Mouse (Mus musculus): ENCODE data around the gene Amhr2. TPM values are rescaled to one million over a fixed set of nuclear protein-coding genes. Genes with fewer than 3 reads are reported as not detected.

Gene Amhr2
- polyA plus RNA-seq, 1 experiment from 2014 or later, result 0.48 TPM

DNA sequence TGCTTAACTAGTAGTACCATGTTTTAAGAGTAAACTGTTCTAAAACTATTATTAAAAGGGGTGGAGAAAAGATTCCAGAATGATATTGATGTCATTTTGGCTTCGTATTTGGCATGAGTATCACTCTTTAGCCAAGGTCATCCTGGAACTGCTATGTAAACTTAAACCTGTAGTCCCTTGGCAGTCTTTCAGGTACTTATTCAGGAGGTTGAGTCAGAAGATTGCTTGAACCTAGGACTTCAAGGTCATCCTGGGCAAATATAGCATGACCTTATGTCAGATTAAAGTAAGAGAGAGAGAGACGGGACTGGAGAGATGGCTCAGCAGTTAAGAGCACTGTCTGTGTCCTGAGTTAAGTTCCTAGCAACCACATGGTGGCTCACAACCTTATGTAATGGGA is 20.5 kb upstream of the Amhr2 start:
- H3K4me2 ChIP-seq, result no peak overlapping the region
- peaks cover 73% of the 10 kb centered on the region for H3K36me3 ChIP-seq
- WGBS, result 88% methylated on average over 2 of the region's 2 CpGs
- no peak for ATAC-seq (ENCODE audit: insufficient number of reproducible peaks, insufficient read depth, low FRiP score, low TSS enrichment, low read depth)
- H3K9ac ChIP-seq (replicated peaks), result no peak overlapping the region
- no peak overlapping the region for H3K4me3 ChIP-seq (replicated peaks)
- no peaks in the 10 kb centered on the region for H3K9me3 ChIP-seq
- no peak overlapping the region for H3K27ac ChIP-seq
- no peaks in the 10 kb centered on the region for H3K4me1 ChIP-seq (replicated peaks)
- H3K27me3 ChIP-seq, result no peaks in the 10 kb centered on the region

DNA sequence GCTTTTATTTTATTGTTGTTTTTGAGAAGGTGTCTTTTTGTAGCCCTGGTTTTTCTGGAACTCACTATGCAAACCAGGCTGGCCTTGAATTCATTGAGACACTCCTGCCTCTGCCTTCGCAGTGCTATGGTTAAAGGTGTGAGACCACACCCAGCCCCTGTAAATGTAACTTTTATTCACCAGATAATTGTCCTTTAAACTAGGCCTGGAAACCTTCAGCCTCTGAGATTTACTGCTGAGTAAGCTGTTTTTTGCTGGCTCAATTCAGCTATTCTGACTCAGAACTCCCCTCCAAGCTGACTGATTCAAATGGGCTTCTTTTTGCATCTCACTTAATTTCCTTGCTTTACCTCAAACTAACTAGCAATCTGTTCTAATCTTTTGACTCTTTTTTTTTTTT is 18.2 kb upstream of the Amhr2 start:
- no peaks in the 10 kb centered on the region for H3K4me1 ChIP-seq (replicated peaks)
- no peaks in the 10 kb centered on the region for H3K9me3 ChIP-seq
- no peak overlapping the region for H3K4me2 ChIP-seq
- no peak overlapping the region for H3K27ac ChIP-seq
- no peak for ATAC-seq (ENCODE audit: insufficient number of reproducible peaks, insufficient read depth, low FRiP score, low TSS enrichment, low read depth)
- no peak overlapping the region for H3K9ac ChIP-seq (replicated peaks)
- H3K27me3 ChIP-seq, result no peaks in the 10 kb centered on the region
- no peak overlapping the region for H3K4me3 ChIP-seq (replicated peaks)
- WGBS, result 94% methylated on average over 1 of the region's 1 CpGs
- peaks cover 92% of the 10 kb centered on the region for H3K36me3 ChIP-seq

DNA sequence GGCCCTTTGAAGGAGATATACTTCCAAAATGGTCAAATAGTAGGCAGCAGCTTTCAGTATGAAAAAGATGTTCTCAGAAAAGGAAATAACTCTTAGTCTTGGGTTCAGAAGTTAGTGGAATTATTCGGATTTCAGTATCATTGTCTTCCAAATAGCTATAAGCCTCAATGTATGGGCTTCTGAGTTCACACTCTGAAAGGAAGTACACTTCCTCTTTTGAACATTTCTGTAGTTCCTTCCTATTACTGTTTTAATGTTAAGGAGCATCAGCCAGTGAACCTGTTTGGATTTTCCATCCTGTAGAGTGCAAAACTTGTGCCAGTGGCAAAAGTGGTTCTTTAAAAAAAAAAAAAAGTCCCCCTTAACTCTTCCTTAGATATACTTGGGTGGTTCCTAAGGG is 13.1 kb upstream of the Amhr2 start:
- H3K9me3 ChIP-seq, result no peaks in the 10 kb centered on the region
- H3K4me3 ChIP-seq (replicated peaks), result no peak overlapping the region
- no peak overlapping the region for H3K9ac ChIP-seq (replicated peaks)
- no peak for ATAC-seq (ENCODE audit: insufficient number of reproducible peaks, insufficient read depth, low FRiP score, low TSS enrichment, low read depth)
- no peaks in the 10 kb centered on the region for H3K27me3 ChIP-seq
- H3K27ac ChIP-seq, result no peak overlapping the region
- no peak overlapping the region for H3K4me2 ChIP-seq
- no peaks in the 10 kb centered on the region for H3K4me1 ChIP-seq (replicated peaks)
- peaks cover 95% of the 10 kb centered on the region for H3K36me3 ChIP-seq
- 94% methylated on average over 1 of the region's 1 CpGs for WGBS

DNA sequence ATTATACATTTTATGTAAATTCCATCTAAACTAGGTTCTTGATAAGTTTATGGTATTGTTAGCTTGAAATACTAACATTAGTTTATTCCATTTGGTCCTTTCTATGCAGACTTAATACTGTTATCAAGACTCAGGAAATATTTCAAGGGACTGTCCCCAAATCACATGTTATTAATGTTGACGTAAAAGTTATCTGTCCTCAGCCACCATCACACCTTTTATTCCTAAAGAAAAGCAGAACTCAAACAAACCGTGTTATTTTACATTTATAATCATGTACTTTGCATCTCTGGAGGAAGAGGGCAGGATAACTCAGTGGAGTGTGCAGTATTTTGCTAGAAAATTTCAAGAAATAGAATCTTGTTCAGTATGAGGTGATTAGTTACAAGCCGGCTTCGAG is 12.0 kb upstream of the Amhr2 start:
- Histone ChIP-seq H3K36me3 (peaks cover 93% of the 10 kb centered on the region), H3K9ac (replicated peaks) (no peak overlapping the region), H3K27ac (no peak overlapping the region), H3K4me1 (replicated peaks) (no peaks in the 10 kb centered on the region), H3K4me3 (replicated peaks) (no peak overlapping the region), H3K9me3 (no peaks in the 10 kb centered on the region), H3K27me3 (no peaks in the 10 kb centered on the region), H3K4me2 (no peak overlapping the region)
- no peak for ATAC-seq (ENCODE audit: insufficient number of reproducible peaks, insufficient read depth, low FRiP score, low TSS enrichment, low read depth)
- 92% methylated on average over 4 of the region's 4 CpGs for WGBS

DNA sequence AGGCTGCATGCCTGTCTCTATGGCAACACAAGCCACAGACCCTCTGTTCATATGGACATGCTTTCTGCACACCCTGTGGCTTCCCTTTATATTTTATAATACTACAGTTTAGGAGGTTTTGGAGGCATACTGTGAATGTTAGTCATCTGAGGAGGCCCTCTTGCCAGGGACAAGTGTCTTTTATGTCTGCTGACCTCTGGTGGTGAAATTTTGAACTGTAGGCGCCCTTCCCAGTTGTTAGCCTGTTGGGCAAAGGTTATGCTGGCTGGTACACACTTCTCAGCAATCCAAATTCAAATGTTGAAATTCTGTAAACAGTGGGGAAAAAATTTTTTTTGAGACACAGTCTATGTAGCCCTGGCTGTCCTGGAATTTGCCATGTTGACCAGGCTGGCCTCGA is 2.7 kb upstream of the Amhr2 start:
- 49% methylated on average over 2 of the region's 2 CpGs for WGBS
- Histone ChIP-seq H3K9ac (replicated peaks) (no peak overlapping the region), H3K27ac (no peak overlapping the region; the same call in 1 of the 2 replicates), H3K36me3 (peaks cover 4% of the 10 kb centered on the region; the same call in 1 of the 2 replicates), H3K4me2 (no peak overlapping the region), H3K4me3 (replicated peaks) (no peak overlapping the region), H3K9me3 (no peaks in the 10 kb centered on the region), H3K4me1 (replicated peaks) (no peaks in the 10 kb centered on the region; the same call in 1 of the 2 replicates), H3K27me3 (no peaks in the 10 kb centered on the region)
- ATAC-seq (ENCODE audit: insufficient number of reproducible peaks, insufficient read depth, low FRiP score, low TSS enrichment, low read depth), result no peak

- no peak overlapping the region for H3K27ac ChIP-seq
- H3K4me1 ChIP-seq (replicated peaks), result no peaks in the 10 kb centered on the region; the same call in 1 of the 2 replicates
- H3K9ac ChIP-seq (replicated peaks), result no peak overlapping the region
- 47% methylated on average over 6 of the region's 6 CpGs for WGBS
- no peak overlapping the region for H3K4me2 ChIP-seq
- no peak overlapping the region for H3K4me3 ChIP-seq (replicated peaks)
- H3K9me3 ChIP-seq, result no peaks in the 10 kb centered on the region
- no peaks in the 10 kb centered on the region for H3K27me3 ChIP-seq
- ATAC-seq (ENCODE audit: insufficient number of reproducible peaks, insufficient read depth, low FRiP score, low TSS enrichment, low read depth), result no peak
- H3K36me3 ChIP-seq, result no peaks in the 10 kb centered on the region
These were observed 1.3 kb downstream of the Amhr2 start for GRCm38 (mm10) chr15:102446448-102446847.

DNA sequence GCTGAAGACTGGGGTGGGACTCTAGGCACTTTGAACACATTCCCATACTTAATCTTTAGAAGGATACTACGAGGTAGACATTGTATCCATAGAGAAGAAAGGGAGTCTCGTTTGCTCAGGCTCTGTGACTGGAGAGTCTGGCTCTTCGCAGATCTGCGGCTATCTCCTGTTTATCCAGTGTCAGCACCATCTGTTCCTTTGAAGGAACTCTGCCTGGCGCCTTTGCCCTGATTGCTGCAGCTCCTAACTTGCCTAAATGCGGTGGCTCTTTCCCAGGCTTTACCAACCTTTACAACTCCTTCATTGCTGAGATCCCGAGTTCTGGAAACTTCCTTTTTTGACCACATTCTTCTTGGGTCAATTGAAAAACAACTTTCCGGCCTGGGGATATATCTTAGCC is 4.2 kb downstream of the Amhr2 start:
- no peaks in the 10 kb centered on the region for H3K36me3 ChIP-seq
- H3K27ac ChIP-seq, result no peak overlapping the region
- H3K9ac ChIP-seq (replicated peaks), result no peak overlapping the region
- no peaks in the 10 kb centered on the region for H3K9me3 ChIP-seq
- no peak overlapping the region for H3K4me2 ChIP-seq
- H3K27me3 ChIP-seq, result no peaks in the 10 kb centered on the region
- H3K4me3 ChIP-seq (replicated peaks), result no peak overlapping the region
- WGBS, result 42% methylated on average over 8 of the region's 8 CpGs
- ATAC-seq (ENCODE audit: insufficient number of reproducible peaks, insufficient read depth, low FRiP score, low TSS enrichment, low read depth), result no peak
- H3K4me1 ChIP-seq (replicated peaks), result no peaks in the 10 kb centered on the region

- Histone ChIP-seq H3K9me3 (no peaks in the 10 kb centered on the region), H3K27me3 (no peaks in the 10 kb centered on the region), H3K4me2 (no peak overlapping the region), H3K36me3 (no peaks in the 10 kb centered on the region), H3K4me3 (replicated peaks) (no peak overlapping the region), H3K9ac (replicated peaks) (no peak overlapping the region), H3K27ac (no peak overlapping the region), H3K4me1 (replicated peaks) (no peaks in the 10 kb centered on the region)
- ATAC-seq (ENCODE audit: insufficient number of reproducible peaks, insufficient read depth, low FRiP score, low TSS enrichment, low read depth), result no peak
- WGBS, result 60% methylated on average over 7 of the region's 7 CpGs
These were observed 5.8 kb downstream of the Amhr2 start for GRCm38 (mm10) chr15:102450928-102451327.

DNA sequence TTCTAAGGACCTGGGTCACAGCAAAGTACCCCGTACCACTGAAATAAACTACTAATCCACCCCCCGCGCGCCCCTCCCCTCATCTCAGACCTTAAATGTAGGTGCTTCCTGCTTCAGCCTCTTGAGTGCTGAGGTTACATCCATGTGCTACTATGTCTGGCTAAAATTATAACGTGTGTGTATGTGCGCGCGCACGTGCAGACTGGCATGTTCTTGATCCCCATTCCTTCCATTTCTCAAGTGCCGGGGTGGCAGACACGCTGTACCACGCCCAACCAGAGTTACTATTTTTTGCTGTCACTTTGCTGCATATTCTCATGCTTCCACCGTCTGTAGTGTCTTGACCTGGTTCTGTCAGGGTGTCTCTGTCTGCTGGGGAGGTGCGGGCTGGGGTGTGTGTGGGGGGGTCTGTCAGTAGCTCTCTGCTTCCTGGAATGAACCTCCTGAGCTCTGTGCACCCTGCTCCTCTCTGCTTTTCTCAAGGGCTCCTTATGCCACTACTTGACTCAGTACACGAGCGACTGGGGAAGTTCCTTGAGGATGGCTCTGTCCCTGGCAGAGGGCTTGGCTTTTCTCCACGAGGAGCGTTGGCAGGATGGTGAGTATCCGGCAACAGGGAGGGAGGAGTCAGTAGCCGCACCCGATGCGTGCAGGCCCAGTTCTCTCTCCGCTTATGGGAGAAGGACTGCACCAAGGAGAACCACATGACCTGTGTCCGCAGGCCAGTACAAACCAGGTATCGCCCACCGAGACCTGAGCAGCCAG is 6.7 kb downstream of the Amhr2 start:
- no peak for ATAC-seq (ENCODE audit: insufficient number of reproducible peaks, insufficient read depth, low FRiP score, low TSS enrichment, low read depth)
- 82% methylated on average over 26 of the region's 26 CpGs for WGBS

GRCm38 (mm10) chr15:102455993-102456392 is 10.8 kb downstream of the Amhr2 start:
- H3K9me3 ChIP-seq, result no peaks in the 10 kb centered on the region
- no peak for ATAC-seq (ENCODE audit: insufficient number of reproducible peaks, insufficient read depth, low FRiP score, low TSS enrichment, low read depth)
- H3K36me3 ChIP-seq, result no peaks in the 10 kb centered on the region
- whole genome bisulfite sequencing, result 38% methylated on average over 6 of the region's 6 CpGs
- no peaks in the 10 kb centered on the region for H3K27me3 ChIP-seq
- no peak overlapping the region for H3K4me2 ChIP-seq
- no peak overlapping the region for H3K9ac ChIP-seq (replicated peaks)
- peaks cover 9% of the 10 kb centered on the region; the same call in 1 of the 2 replicates for H3K4me1 ChIP-seq (replicated peaks)
- no peak overlapping the region for H3K27ac ChIP-seq
- H3K4me3 ChIP-seq (replicated peaks), result no peak overlapping the region

More for the DNA sequence above, 6.7 kb downstream of the Amhr2 start:
- H3K27me3 ChIP-seq, result no peaks in the 10 kb centered on the region
- H3K4me2 ChIP-seq, result no peak overlapping the region
- H3K27ac ChIP-seq, result no peak overlapping the region
- H3K9ac ChIP-seq (replicated peaks), result no peak overlapping the region
- H3K36me3 ChIP-seq, result no peaks in the 10 kb centered on the region
- H3K4me3 ChIP-seq (replicated peaks), result no peak overlapping the region
- H3K4me1 ChIP-seq (replicated peaks), result no peaks in the 10 kb centered on the region
- no peaks in the 10 kb centered on the region for H3K9me3 ChIP-seq

GRCm38 (mm10) chr15:102458050-102458736 is 13.0 kb downstream of the Amhr2 start:
- H3K9ac ChIP-seq (replicated peaks), result no peak overlapping the region
- H3K4me2 ChIP-seq, result peak overlapping the region; percentile 59
- peak overlapping the region; percentile 41 for H3K4me3 ChIP-seq (replicated peaks)
- H3K27me3 ChIP-seq, result no peaks in the 10 kb centered on the region
- ATAC-seq (ENCODE audit: insufficient number of reproducible peaks, insufficient read depth, low FRiP score, low TSS enrichment, low read depth), result no peak
- H3K9me3 ChIP-seq, result no peaks in the 10 kb centered on the region
- H3K36me3 ChIP-seq, result peaks cover 4% of the 10 kb centered on the region; the same call in 1 of the 2 replicates
- H3K4me1 ChIP-seq (replicated peaks), result peaks cover 9% of the 10 kb centered on the region; the same call in 1 of the 2 replicates
- WGBS, result 72% methylated on average over 5 of the region's 5 CpGs
- H3K27ac ChIP-seq, result no peak overlapping the region
